Mouse (Mus musculus) ES-E14 (cell line): ENCODE measurements around the gene Mdh1.
"Not testable (repeated sequence)": the region's sequence is repeated elsewhere in the genome, so short reads cannot be mapped to it uniquely, and the experiment has no call there.

Source experiments
- HCFC1 ChIP-seq: IDR thresholded peaks from 2 replicates; pipeline ENCODE4 v1.6.1; 2012; ENCODE audit warnings: low read length, inconsistent platforms, borderline replicate concordance; ENCODE audit not compliant: insufficient read depth
- MAFK ChIP-seq: IDR thresholded peaks from 2 replicates; pipeline ENCODE4 v1.6.1; 2014; ENCODE audit warnings: mild to moderate bottlenecking, low read depth, low read length, inconsistent platforms; ENCODE audit not compliant: insufficient read depth
- ZC3H11A ChIP-seq: IDR thresholded peaks from 2 replicates; pipeline ENCODE4 v1.6.1; 2012; ENCODE audit warnings: low read depth, mild to moderate bottlenecking, inconsistent platforms, low read length, borderline replicate concordance

- not testable (repeated sequence) for TF ChIP-seq ZC3H11A, MAFK, HCFC1
These were observed 55.8 kb downstream of the Mdh1 start for GRCm38 (mm10) chr11:21516396-21516795.
